Mouse (Mus musculus) layer of hippocampus, postnatal 10 days (tissue): ENCODE data around the gene B4galt1. TPM values are rescaled to one million over a fixed set of nuclear protein-coding genes. Genes with fewer than 3 reads are reported as not detected.
A peak's percentile ranks its signal among the peaks of the same experiment; 100 is the strongest.

Experiments used
- DNase-seq, 2 experiments: peaks; one replicate each; pipeline ENCODE4 v3.0.0; 2021; ENCODE audit warnings: low spot score in 2 of 2
- microRNA-seq, 2 experiments: library from miRNA; unstranded; fragments of <30 nt; microRNA quantifications; one replicate each; pipeline ENCODE4 v1.2.0; 2021
- total RNA-seq, 2 experiments: library from RNA; stranded (reverse); gene quantifications; 2 replicates each; pipeline ENCODE4 v1.2.3; 2021

The B4galt1 gene
- total RNA-seq, 2 experiments from 2014 or later = 6.5 to 7.0 TPM

- DNase-seq = no peak
Measured at GRCm38 (mm10) chr4:40781797-40782495, 71.9 kb downstream of the B4galt1 start.

DNA sequence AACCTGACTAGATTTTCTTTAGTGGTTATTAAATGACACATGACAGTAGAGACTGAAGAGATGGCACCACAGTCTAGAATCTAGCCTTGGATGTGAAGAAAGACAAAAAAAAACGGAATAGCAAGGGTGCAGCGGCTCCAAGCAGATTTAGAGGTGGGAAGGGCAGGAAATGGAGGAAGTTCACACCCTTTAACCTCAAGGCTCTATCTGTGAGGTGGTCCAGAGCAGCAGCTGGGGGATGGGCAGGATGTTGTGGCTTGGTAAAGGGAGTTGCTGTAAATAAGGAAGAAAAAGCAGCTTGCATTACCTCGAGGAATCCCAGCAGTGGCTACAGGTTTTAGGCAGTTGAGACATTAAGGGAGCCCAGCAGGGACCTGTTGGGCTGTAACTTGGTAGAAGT lies 72.7 kb downstream of the B4galt1 start:
- no peak for DNase-seq

GRCm38 (mm10) chr4:40778656-40779055 lies 75.1 kb downstream of the B4galt1 start:
- peak in 1 of 2 experiments; percentile 19 for DNase-seq

DNA sequence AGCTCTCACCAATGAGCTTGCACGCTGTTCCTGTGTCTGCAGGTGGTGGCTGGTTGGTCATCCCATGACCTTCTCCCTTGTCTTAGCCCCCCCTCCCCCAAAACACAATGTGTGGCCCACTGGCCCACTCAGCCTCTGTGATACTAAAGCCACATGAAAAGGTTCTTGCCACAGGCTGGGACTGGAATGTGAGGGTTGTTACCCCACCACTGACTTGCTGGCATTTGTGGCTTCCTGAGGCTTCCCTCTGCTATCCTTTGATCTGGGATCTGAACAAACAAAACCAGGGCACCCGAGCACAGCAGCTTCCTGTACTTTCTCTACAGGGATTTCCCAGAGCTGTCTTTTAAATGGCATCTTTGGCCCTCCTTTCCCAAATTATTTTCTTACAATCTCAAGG lies 76.7 kb downstream of the B4galt1 start:
- no peak for DNase-seq

GRCm38 (mm10) chr4:40776416-40776815 lies 77.4 kb downstream of the B4galt1 start:
- no peak for DNase-seq

DNA sequence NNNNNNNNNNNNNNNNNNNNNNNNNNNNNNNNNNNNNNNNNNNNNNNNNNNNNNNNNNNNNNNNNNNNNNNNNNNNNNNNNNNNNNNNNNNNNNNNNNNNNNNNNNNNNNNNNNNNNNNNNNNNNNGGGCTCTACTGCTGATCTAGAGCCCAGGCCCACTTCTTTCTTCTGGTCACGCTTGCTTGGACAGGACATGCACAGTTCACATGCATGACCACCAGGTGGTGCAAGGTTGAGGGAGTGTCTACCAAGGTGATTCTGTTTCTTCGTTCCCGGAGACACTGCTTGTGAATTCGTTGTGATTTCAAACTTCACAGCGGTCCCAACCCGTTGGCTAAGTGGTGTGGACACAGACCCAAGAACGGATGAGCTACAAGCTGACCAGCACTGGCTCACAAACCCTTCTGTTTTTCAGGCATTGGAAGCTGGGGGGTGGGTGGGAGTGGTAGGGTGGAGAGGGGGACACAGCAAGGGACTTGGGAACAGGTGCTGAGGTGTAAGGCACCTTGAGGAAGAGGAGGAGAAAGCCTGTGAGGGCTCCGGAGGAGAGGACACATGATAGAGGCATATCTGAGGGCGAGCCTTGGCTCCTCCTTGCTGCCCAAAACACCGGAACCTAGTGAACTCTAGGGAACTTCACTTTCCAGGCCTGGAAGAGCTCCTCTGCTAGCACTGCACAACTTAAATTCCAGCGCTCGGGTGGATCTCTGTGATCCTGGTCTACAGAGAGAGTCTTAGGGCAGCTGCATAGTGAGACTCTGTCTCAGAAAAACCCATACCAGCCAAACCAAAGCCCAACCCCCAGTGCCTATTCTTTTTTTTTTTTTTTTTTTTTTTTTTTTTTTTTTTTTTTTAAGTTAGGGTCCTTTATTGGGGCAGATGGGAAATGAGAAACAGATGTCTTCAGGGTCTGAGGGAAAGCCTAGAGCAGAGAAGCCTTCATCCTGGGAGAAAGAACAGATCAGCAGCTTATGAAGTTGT lies 79.2 kb downstream of the B4galt1 start:
- peak; percentile 67 to 69 for DNase-seq

DNA sequence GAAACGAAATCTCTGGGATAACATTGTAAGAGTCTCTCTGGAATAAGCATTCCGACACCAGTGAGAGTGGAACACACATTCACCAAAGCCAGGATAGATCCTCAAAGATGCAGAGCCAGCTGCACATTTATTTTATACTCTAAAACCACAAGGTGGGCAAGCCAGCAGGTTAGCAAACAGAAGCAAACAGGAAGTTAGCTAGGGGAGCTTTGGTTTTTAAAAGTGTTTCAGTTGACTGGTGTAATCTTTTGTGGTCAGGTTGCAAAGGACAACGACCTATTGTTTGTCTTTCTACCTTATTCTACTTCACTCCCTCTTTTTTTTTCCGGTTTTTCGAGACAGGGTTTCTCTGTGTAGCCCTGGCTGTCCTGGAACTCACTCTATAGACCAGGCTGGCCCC lies 93.9 kb downstream of the B4galt1 start:
- DNase-seq = no peak

- peak; percentile 95 to 97 for DNase-seq
Measured at GRCm38 (mm10) chr4:40757780-40758420, 95.9 kb downstream of the B4galt1 start, which contains the start of gene Smu1. Smu1 (minus strand) TSS chr4:40757923.

DNA sequence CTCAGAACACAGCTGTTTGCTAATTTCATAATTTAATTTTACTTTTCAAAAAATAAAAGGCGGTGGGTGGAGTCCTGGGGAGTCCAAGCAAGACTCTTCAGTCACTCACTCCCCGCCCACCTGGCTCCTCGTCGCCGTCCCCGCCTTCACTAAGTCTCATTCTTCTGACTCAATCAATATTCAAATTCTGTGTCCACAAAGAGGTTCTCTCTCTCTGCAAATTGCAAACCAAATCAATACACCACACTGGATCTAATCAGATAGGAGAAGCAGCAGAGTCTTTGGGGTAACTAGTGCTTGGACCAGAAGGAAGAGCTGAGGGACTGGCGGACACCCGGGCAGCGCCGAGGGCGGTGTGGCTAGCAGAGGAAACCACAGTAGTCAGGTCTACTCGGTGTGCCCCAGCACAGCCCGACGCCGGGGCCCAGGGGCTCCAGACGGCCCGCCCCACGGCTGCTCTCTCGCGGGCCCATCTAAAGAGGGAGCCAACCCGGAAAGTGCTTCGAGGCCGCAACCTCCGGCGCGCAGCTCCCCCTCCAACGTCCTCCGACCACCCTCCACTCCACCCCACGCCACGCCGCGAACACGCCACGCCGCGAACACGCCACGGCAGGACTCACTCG lies 96.5 kb downstream of the B4galt1 start:
- peak in 1 of 2 experiments; percentile 18 for DNase-seq

Small RNAs within 50 kb of the gene (microRNA-seq; reads per million reads assigned to microRNA genes)
- gene Gm24112 (0 reads per million in 2 experiments), gene Gm25931 (0 reads per million in 2 experiments), gene Mir5123 (0 reads per million in 2 experiments)

Other genes starting within 250 kb of the B4galt1 start
- 10 to 100 TPM; 31.2 to 31.7 TPM for gene Aptx, start 150.8 kb downstream of the B4galt1 start, total RNA-seq
- 100 to 1,000 TPM; 374 to 409 TPM for gene Dnaja1, start 131.9 kb downstream of the B4galt1 start, total RNA-seq
- 10 to 100 TPM; 42.8 to 47.7 TPM for gene Smu1, start 96.1 kb downstream of the B4galt1 start, total RNA-seq
- gene Spink4, start 66.0 kb upstream of the B4galt1 start, total RNA-seq = not detected
- 100 to 1,000 TPM; 163 to 170 TPM for gene Bag1, start 94.3 kb upstream of the B4galt1 start, total RNA-seq
- 10 to 100 TPM; 71.9 to 75.3 TPM for gene Chmp5, start 94.4 kb upstream of the B4galt1 start, total RNA-seq
- gene Nfx1, start 116.9 kb upstream of the B4galt1 start, total RNA-seq = 10 to 100 TPM; 61.5 to 64.2 TPM
- gene Aqp7, start 194.1 kb upstream of the B4galt1 start, total RNA-seq = under 1 TPM in 1 of 2 experiments, not detected in 1; 0.20 TPM
- under 1 TPM in 1 of 2 experiments, not detected in 1; 0.67 TPM for gene Aqp3, start 244.2 kb upstream of the B4galt1 start, total RNA-seq